Mouse (Mus musculus): ENCODE data around the gene Hsd3b7. TPM values are rescaled to one million over a fixed set of nuclear protein-coding genes. Genes with fewer than 3 reads are reported as not detected.
A peak's percentile ranks its signal among the peaks of the same experiment; 100 is the strongest.

Hsd3b7 gene
- polyA plus RNA-seq, 1 experiment: 14.5 TPM

DNA sequence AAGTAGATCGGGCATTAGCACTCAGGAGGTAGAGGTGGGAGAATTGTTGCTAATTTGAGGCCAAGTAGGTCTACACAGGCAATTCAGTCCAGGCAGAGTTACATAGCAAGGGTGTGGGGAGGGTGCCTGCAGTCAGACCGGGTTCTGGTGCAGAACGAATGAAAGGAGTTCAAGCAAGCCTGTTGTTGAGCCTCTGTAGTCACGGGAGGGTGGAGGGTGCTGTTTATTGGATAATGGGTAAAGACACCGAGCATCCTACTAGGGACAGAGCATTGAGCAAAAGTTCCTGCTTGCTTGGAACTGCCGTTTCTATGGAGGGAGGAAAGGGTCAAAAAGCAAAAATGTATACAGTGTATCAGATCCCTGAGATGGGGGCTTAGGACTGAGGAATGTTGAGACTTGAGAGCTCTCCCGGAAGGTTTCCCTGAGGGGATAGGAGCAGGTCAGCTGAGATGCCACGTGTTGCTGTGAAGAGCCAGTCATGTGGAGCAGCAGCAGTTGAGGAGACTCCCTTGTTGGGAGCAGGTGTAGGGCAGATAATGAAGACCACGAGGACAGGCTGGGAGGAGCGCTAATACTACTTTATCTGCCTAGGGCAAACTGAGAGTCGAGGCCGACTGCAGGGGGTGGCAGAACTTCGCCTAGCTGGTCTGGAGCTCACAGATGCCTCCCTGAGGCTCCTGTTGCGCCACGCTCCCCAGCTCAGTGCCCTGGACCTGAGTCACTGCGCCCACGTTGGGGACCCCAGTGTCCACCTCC lies 33.4 kb upstream of the Hsd3b7 start:
- TF ChIP-seq CTCF (IDR thresholded peaks at IDR 0.05; ENCODE audit: extremely low read depth, insufficient read depth, low read length) (no peak), POLR2A (IDR thresholded peaks at IDR 0.05; ENCODE audit: extremely low read depth, insufficient read depth, low read length) (no peak)
- Histone ChIP-seq H3K4me3 (ENCODE audit: insufficient read depth, low read length) (no peak overlapping the region), H3K4me1 (ENCODE audit: control insufficient read depth, insufficient read depth, low read length) (no peaks in the 10 kb centered on the region; the same call in 1 of the 2 replicates), H3K27ac (ENCODE audit: insufficient read depth, low read length) (no peak overlapping the region)

- TF ChIP-seq POLR2A (IDR thresholded peaks at IDR 0.05; ENCODE audit: extremely low read depth, insufficient read depth, low read length) (no peak), CTCF (IDR thresholded peaks at IDR 0.05; ENCODE audit: extremely low read depth, insufficient read depth, low read length) (no peak)
- Histone ChIP-seq H3K4me1 (ENCODE audit: control insufficient read depth, insufficient read depth, low read length) (no peaks in the 10 kb centered on the region; the same call in 1 of the 2 replicates), H3K4me3 (ENCODE audit: insufficient read depth, low read length) (no peak overlapping the region), H3K27ac (ENCODE audit: insufficient read depth, low read length) (no peak overlapping the region)
Observed at GRCm38 (mm10) chr7:127767671-127768345, 32.6 kb upstream of the Hsd3b7 start.

GRCm38 (mm10) chr7:127768346-127768996 lies 31.9 kb upstream of the Hsd3b7 start:
- no peaks in the 10 kb centered on the region; the same call in 1 of the 2 replicates for H3K4me1 ChIP-seq (ENCODE audit: control insufficient read depth, insufficient read depth, low read length)
- no peak overlapping the region for H3K4me3 ChIP-seq (ENCODE audit: insufficient read depth, low read length)
- TF ChIP-seq CTCF (IDR thresholded peaks at IDR 0.05; ENCODE audit: extremely low read depth, insufficient read depth, low read length): no peak
- peak; percentile 11; the same call in 1 of the 2 replicates for TF ChIP-seq POLR2A (IDR thresholded peaks at IDR 0.05; ENCODE audit: extremely low read depth, insufficient read depth, low read length)
- no peak overlapping the region for H3K27ac ChIP-seq (ENCODE audit: insufficient read depth, low read length)

DNA sequence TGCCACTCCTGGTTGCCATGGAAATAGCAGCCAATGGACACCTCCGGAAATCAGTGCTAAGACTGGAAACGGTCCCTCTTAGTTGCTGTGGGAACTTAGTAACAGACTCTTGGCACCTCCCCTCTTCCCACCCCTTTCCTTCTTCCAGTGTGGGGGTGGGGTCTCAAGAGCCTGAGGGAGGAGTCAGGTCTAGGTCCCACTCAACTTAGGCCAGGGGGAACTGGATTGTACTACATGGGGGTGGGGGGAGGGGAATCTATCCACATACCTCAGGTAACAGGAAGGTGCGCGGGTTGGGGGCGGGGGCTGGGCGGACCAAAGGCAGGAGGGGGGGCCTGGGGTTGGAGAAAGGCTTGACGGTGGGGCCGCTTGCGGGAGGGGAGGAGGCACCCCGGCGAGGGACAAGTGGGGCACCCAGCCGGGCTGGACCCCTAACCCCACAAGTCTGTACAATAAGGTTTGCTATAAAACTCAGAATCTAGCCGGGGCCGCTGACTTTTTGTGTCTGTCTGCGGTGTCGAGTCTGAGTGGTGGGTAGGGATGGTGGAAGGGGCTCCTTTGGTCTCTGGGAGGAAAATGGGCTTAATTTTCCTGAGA lies 31.3 kb upstream of the Hsd3b7 start:
- no peak for TF ChIP-seq CTCF (IDR thresholded peaks at IDR 0.05; ENCODE audit: extremely low read depth, insufficient read depth, low read length)
- no peak for TF ChIP-seq POLR2A (IDR thresholded peaks at IDR 0.05; ENCODE audit: extremely low read depth, insufficient read depth, low read length)
- peak overlapping the region; percentile 46 for H3K4me3 ChIP-seq (ENCODE audit: insufficient read depth, low read length)
- no peaks in the 10 kb centered on the region; the same call in 1 of the 2 replicates for H3K4me1 ChIP-seq (ENCODE audit: control insufficient read depth, insufficient read depth, low read length)
- peak overlapping the region; percentile 84 for H3K27ac ChIP-seq (ENCODE audit: insufficient read depth, low read length)

GRCm38 (mm10) chr7:127769651-127770038 lies 30.8 kb upstream of the Hsd3b7 start, which contains the start of gene Orai3:
TSS of gene Orai3 (plus strand) at chr7:127769815.
- Histone ChIP-seq H3K4me1 (ENCODE audit: control insufficient read depth, insufficient read depth, low read length) (no peaks in the 10 kb centered on the region; the same call in 1 of the 2 replicates), H3K4me3 (ENCODE audit: insufficient read depth, low read length) (peak within 1 kb of the TSS; percentile 46), H3K27ac (ENCODE audit: insufficient read depth, low read length) (peak within 1 kb of the TSS; percentile 89)
- TF ChIP-seq POLR2A (IDR thresholded peaks at IDR 0.05; ENCODE audit: extremely low read depth, insufficient read depth, low read length) (peak; percentile 92), CTCF (IDR thresholded peaks at IDR 0.05; ENCODE audit: extremely low read depth, insufficient read depth, low read length) (no peak)

- peak overlapping the region; percentile 89 for H3K27ac ChIP-seq (ENCODE audit: insufficient read depth, low read length)
- H3K4me3 ChIP-seq (ENCODE audit: insufficient read depth, low read length): peak overlapping the region; percentile 46
- TF ChIP-seq CTCF (IDR thresholded peaks at IDR 0.05; ENCODE audit: extremely low read depth, insufficient read depth, low read length) (no peak), POLR2A (IDR thresholded peaks at IDR 0.05; ENCODE audit: extremely low read depth, insufficient read depth, low read length) (no peak)
- H3K4me1 ChIP-seq (ENCODE audit: control insufficient read depth, insufficient read depth, low read length): no peaks in the 10 kb centered on the region; the same call in 1 of the 2 replicates
Observed at GRCm38 (mm10) chr7:127770039-127770905, 30.1 kb upstream of the Hsd3b7 start.

DNA sequence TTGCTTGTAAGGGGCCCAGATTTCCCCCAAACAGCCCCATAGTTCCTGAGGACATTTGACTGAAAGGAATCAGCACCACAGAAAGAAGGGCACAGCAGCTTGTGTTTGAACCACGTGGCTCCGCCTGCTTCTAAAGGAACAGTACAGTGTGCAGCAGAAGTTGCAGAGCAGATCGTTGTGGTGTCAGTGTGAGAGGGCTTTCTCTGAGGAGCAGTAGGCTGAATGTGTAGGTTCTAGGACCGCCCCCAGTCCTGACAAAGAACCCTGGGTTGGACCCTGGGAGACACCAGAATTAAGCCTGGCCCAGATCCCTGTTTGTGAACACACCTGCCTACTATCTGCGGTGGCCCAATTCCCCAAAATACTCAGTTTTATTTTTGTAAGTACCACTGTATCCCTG lies 29.1 kb upstream of the Hsd3b7 start:
- TF ChIP-seq POLR2A (IDR thresholded peaks at IDR 0.05; ENCODE audit: extremely low read depth, insufficient read depth, low read length) (peak; percentile 64; the same call in 1 of the 2 replicates), CTCF (IDR thresholded peaks at IDR 0.05; ENCODE audit: extremely low read depth, insufficient read depth, low read length) (no peak)
- H3K27ac ChIP-seq (ENCODE audit: insufficient read depth, low read length): peak overlapping the region; percentile 33

GRCm38 (mm10) chr7:127772080-127772479 lies 28.3 kb upstream of the Hsd3b7 start:
- H3K4me3 ChIP-seq (ENCODE audit: insufficient read depth, low read length): no peak overlapping the region
- peaks cover 1% of the 10 kb centered on the region; the same call in 1 of the 2 replicates for H3K4me1 ChIP-seq (ENCODE audit: control insufficient read depth, insufficient read depth, low read length)
- no peak overlapping the region for H3K27ac ChIP-seq (ENCODE audit: insufficient read depth, low read length)
- no peak for TF ChIP-seq CTCF (IDR thresholded peaks at IDR 0.05; ENCODE audit: extremely low read depth, insufficient read depth, low read length)
- no peak for TF ChIP-seq POLR2A (IDR thresholded peaks at IDR 0.05; ENCODE audit: extremely low read depth, insufficient read depth, low read length)

More for the DNA sequence above, 29.1 kb upstream of the Hsd3b7 start:
- H3K4me1 ChIP-seq (ENCODE audit: control insufficient read depth, insufficient read depth, low read length): peaks cover 1% of the 10 kb centered on the region; the same call in 1 of the 2 replicates
- no peak overlapping the region for H3K4me3 ChIP-seq (ENCODE audit: insufficient read depth, low read length)

Data from cortical plate, adult 2 months (tissue).